Mouse (Mus musculus) natural killer cell, adult 2 months (primary cell): ENCODE results near the gene E030030I06Rik.
"Not testable (repeated sequence)": the region's sequence is repeated elsewhere in the genome, so short reads cannot be mapped to it uniquely, and the experiment has no call there.

ENCODE experiments used
- DNase-seq, 2 experiments: peaks; one replicate each; pipeline ENCODE4 v3.0.0; 2022; ENCODE audit warnings: low spot score in 2 of 2

The E030030I06Rik gene

GRCm38 (mm10) chr10:22149073-22149690, at the start of gene E030030I06Rik:
Gene E030030I06Rik (minus strand): TSS chr10:22149270.
- no peak for DNase-seq

GRCm38 (mm10) chr10:22191035-22191434, 42.0 kb upstream of the E030030I06Rik start:
- not testable (repeated sequence) for DNase-seq

GRCm38 (mm10) chr10:22176515-22176914, 27.4 kb upstream of the E030030I06Rik start:
- DNase-seq = not testable (repeated sequence)

- DNase-seq = not testable (repeated sequence)
Measured at GRCm38 (mm10) chr10:22174190-22174487, 25.1 kb upstream of the E030030I06Rik start.

GRCm38 (mm10) chr10:22173335-22174189, 24.5 kb upstream of the E030030I06Rik start:
- not testable (repeated sequence) for DNase-seq

DNA sequence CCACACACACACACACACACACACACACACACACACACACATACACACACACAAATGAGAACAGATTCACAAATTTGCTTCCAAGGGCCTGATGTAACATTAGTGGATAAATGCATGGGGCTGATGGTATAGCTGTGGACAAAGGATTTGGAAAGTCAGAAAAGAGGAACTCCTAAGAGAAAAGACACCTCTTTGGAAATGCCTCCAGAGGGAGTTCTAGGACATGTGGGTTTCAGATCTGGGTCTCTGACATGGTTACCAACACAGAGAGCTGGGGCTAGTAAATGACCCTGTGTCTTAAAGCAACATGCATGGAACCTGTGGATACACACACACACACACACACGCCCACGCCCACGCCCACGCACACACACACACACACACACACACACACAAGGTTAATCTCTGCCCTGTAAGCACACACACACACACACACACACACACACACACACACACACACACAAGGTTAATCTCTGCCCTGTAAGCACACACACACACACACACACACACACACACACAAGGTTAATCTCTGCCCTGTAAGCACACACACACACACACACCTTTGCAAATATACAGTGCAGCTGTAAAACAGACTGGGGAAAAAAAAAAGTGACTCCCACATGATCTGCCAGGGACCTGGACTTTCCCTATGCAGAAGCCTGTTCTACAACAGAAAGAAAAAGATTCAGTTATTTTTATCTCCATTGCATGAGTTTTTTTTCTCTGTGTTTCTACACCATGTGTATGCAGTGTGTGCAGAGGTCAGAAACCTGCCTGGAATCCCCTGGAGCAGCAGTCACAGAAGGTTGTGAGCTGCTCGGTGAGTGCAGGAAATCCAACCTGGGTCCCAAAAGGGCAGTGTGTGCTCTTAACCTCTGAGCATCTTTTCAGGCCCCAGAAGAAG, 23.6 kb upstream of the E030030I06Rik start:
- DNase-seq = not testable (repeated sequence)

DNA sequence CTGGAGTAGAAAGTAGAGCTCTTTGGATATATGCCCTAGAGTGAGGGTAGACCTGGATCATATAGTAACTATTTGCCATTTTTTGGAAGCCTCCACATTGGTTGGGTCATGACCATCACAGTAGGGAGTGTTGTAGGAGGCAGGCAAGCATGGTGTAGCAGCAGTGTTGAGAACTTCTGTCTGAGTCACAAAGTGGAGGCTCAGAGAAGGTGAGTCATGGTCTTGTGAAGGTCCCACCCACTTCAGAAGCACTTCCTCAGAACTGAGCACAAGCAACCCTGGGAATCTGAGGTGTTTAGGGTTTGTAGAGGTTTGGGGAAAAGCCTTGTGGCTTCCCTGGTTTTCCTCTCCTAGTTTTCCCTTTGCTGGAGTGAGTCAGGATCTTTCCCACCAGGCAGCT, 20.0 kb upstream of the E030030I06Rik start:
- not testable (repeated sequence) for DNase-seq

- not testable (repeated sequence) for DNase-seq
Measured at GRCm38 (mm10) chr10:22167061-22167460, 18.0 kb upstream of the E030030I06Rik start.

- DNase-seq = not testable (repeated sequence)
Measured at GRCm38 (mm10) chr10:22166025-22166424, 17.0 kb upstream of the E030030I06Rik start.

DNA sequence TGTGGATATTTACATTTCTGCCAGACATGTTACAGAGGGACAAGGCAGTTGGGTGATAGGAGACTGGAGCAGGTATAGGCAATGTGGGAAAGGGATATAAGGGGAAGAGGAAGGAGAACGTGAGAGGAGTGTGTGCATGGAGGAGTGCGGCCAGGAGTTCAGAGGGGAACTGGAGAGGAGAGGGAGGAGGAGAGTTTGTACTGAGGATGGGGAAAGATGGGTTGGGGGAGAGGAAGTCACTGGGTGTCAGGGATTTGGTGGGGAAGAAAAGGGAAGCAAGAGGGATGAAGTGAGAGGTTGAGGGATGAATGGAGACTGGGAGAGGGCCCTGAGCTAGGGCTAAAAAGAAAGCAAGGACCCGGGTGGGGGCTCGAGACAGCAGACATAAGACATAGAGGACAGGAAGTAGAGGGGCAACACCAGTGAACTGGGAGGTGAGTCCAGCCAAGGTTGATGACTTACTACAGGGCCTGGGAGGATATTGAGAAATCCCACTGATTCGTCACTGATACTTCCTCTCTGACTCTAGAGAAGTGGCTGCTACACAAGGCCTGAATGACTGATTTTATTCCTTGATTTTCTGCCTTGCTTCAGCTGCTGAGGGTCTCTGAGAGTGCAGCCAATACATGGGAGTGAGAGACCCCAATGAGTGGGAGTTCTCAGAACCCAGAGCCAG, 16.4 kb upstream of the E030030I06Rik start:
- not testable (repeated sequence) for DNase-seq

- peak; percentile 63 to 78 for DNase-seq
Measured at GRCm38 (mm10) chr10:22163705-22164583, 14.9 kb upstream of the E030030I06Rik start.

GRCm38 (mm10) chr10:22163279-22163678, 14.2 kb upstream of the E030030I06Rik start:
- DNase-seq = not testable (repeated sequence)

- DNase-seq = no peak
Measured at GRCm38 (mm10) chr10:22159581-22160140, 10.6 kb upstream of the E030030I06Rik start.

DNA sequence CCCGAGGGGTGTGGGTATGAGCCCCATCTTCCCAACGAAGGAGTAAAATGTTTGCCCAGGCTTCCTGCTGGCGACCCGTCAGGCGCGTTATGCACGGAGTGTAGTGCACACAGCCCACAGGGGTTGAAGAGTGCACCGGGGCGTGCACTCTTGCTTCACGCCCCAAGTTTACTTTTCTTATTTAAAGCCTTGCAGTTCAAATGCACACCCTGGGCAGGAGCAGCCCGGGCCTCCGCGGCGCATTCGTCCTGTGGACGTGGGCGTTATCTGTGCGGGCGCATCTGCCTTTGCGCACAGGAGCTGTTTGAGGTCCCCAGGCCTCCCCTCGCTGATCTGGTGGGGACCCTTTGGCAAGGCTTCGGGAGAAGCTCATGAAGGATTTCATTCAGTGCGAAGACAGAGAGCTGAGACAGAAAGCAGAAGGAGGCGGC, 10.1 kb upstream of the E030030I06Rik start:
- no peak for DNase-seq

GRCm38 (mm10) chr10:22158310-22158999, 9.4 kb upstream of the E030030I06Rik start, which contains the start of the genes Raet1e and H60b:
Gene Raet1e (plus strand): TSS chr10:22158569.
Gene H60b (plus strand): TSS chr10:22158586.
- not testable (repeated sequence) for DNase-seq

DNA sequence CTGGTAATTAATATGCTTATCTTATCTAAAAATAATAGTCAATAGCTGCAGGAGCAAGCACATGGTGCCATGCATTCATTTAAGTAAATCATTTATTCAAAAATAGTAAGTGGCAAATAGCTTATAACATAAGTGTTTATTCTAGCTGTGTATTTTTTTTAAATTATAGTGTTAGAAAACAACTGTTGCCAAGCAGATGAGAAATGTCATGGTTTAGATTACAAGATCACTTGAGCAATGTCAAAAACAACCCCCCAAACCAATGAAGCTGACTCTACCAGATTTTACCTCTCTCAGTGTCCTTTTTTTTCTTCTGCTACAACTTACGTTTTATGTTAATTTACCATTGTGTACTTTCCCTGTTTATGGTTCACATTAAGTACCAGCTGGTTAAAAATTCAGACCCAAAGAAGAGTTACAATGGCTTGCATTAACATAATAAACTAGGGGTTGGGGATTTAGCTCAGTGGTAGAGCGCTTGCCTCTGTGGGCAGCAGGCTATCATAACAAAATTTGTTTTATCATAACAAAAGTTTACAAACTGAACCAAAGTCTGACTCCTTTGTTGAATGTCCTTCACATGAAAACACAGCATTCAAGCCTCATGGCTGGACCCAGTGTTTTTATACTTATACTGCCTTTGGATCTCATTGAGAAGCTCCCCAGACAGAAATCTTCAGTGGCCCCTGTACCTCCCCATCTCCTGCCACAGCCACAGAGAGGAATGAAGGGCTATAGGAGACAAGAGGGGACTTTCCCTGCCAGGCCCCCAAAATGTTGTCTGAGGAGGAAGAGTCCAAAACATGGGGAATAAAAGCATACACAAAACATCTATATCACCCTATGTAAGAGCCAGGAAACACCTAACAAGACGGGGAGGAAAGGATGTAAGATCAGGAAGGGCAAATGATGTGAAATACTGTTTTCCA, 6.1 kb upstream of the E030030I06Rik start:
- DNase-seq = no peak

GRCm38 (mm10) chr10:22154127-22154526, 5.1 kb upstream of the E030030I06Rik start:
- not testable (repeated sequence) for DNase-seq

- not testable (repeated sequence) for DNase-seq
Measured at GRCm38 (mm10) chr10:22153147-22153690, 4.1 kb upstream of the E030030I06Rik start.
